Mouse (Mus musculus) myocyte (in vitro differentiated cells): Measurements from ENCODE around the gene Hnrnpul1. TPM values are rescaled to one million over a fixed set of nuclear protein-coding genes. Genes with fewer than 3 reads are reported as not detected.
"Not testable (repeated sequence)": the region's sequence is repeated elsewhere in the genome, so short reads cannot be mapped to it uniquely, and the experiment has no call there.

Source experiments
- H3K27me3 ChIP-seq: one replicate; pipeline ENCODE4 v1.6.1; 2011; ENCODE audit not compliant: control insufficient read depth, insufficient read depth, insufficient read length
- H3K36me3 ChIP-seq: one replicate; pipeline ENCODE4 v1.6.1; 2011; ENCODE audit not compliant: control insufficient read depth, insufficient read depth
- H3K4me2 ChIP-seq: one replicate; pipeline ENCODE4 v1.6.1; 2011; ENCODE audit warnings: low read depth, control low read depth
- H3K4me3 ChIP-seq: one replicate; pipeline ENCODE4 v1.5.1; 2011; ENCODE audit warnings: mild to moderate bottlenecking, control low read depth, moderate library complexity
- H3K79me2 ChIP-seq: one replicate; pipeline ENCODE4 v1.6.1; 2011; ENCODE audit not compliant: control insufficient read depth, insufficient read depth
- H3ac ChIP-seq: one replicate; pipeline ENCODE4 v1.6.1; 2011; ENCODE audit not compliant: control insufficient read depth, insufficient read length
- CEBPB ChIP-seq: IDR thresholded peaks from 2 replicates; pipeline ENCODE4 v1.6.1; 2011; ENCODE audit warnings: mild to moderate bottlenecking, moderate library complexity; ENCODE audit not compliant: poor library complexity, insufficient read depth, severe bottlenecking
- E2F4 ChIP-seq: IDR thresholded peaks from one replicate; pipeline ENCODE4 v1.6.1; 2011; ENCODE audit warnings: mild to moderate bottlenecking, control low read depth, moderate library complexity; ENCODE audit not compliant: insufficient read depth
- MAX ChIP-seq: IDR thresholded peaks from one replicate; pipeline ENCODE4 v1.6.1; 2011; ENCODE audit warnings: low read depth, mild to moderate bottlenecking, control low read depth
- MYOD1 ChIP-seq, 3 experiments: IDR thresholded peaks; one replicate each; pipeline ENCODE4 v1.6.1; 2011; ENCODE audit warnings: control low read depth in 2 of 3, low read depth in 2 of 3, mild to moderate bottlenecking in 2 of 3, moderate library complexity in 1 of 3; ENCODE audit not compliant: insufficient read length in 2 of 3, control insufficient read depth in 1 of 3
- MYOG ChIP-seq, 3 experiments: IDR thresholded peaks; one replicate each; pipeline ENCODE4 v1.6.1; 2011; ENCODE audit warnings: control low read depth in 2 of 3, low read depth in 2 of 3, mild to moderate bottlenecking in 2 of 3; ENCODE audit not compliant: insufficient read length in 2 of 3, control insufficient read depth in 1 of 3, insufficient read depth in 1 of 3
- POLR2A ChIP-seq: IDR thresholded peaks from one replicate; pipeline ENCODE4 v1.6.1; 2011; ENCODE audit warnings: low read depth, mild to moderate bottlenecking, control low read depth, moderate library complexity; ENCODE audit not compliant: insufficient read length
- POLR2AphosphoS2 ChIP-seq: IDR thresholded peaks from one replicate; pipeline ENCODE4 v1.6.1; 2011; ENCODE audit warnings: low read depth, control low read depth; ENCODE audit not compliant: insufficient read length
- REST ChIP-seq: IDR thresholded peaks from one replicate; pipeline ENCODE4 v1.6.1; 2011; ENCODE audit warnings: mild to moderate bottlenecking, control low read depth, moderate library complexity; ENCODE audit not compliant: insufficient read depth, insufficient read length
- SRF ChIP-seq: IDR thresholded peaks from one replicate; pipeline ENCODE4 v1.6.1; 2011; ENCODE audit warnings: low read depth; ENCODE audit not compliant: control insufficient read depth, insufficient read length
- TCF12 ChIP-seq: IDR thresholded peaks from one replicate; pipeline ENCODE4 v1.6.1; 2011; ENCODE audit warnings: mild to moderate bottlenecking, control low read depth; ENCODE audit not compliant: poor library complexity, insufficient read depth, severe bottlenecking
- TCF3 ChIP-seq: IDR thresholded peaks from one replicate; pipeline ENCODE4 v1.6.1; 2011; ENCODE audit warnings: low read depth, control low read depth; ENCODE audit not compliant: insufficient read length
- USF1 ChIP-seq: IDR thresholded peaks from one replicate; pipeline ENCODE4 v1.6.1; 2011; ENCODE audit warnings: low read depth, mild to moderate bottlenecking, control low read depth, moderate library complexity
- polyA plus RNA-seq: library from polyadenylated mRNA; unstranded; fragments of >200 nt; fragmentation: generic; extraction: Trizol; gene quantifications from one replicate; pipeline ENCODE4 v1.2.1, GENCODE M21; 2012; ENCODE audit warnings: missing spikeins

Gene Hnrnpul1
- polyA plus RNA-seq, 1 experiment: 76.2 TPM

GRCm38 (mm10) chr7:25798540-25798939, 44.0 kb upstream of the Hnrnpul1 start:
- Histone ChIP-seq H3K27me3 (no peaks in the 10 kb centered on the region), H3K79me2 (no peaks in the 10 kb centered on the region), H3K4me3 (no peak overlapping the region), H3K4me2 (no peak overlapping the region), H3ac (no peak overlapping the region), H3K36me3 (no peaks in the 10 kb centered on the region)
- no peak for TF ChIP-seq TCF3
- no peak for TF ChIP-seq SRF
- no peak for TF ChIP-seq REST
- TF ChIP-seq POLR2A: no peak
- TF ChIP-seq USF1: no peak

- Histone ChIP-seq H3K79me2 (no peaks in the 10 kb centered on the region), H3K4me2 (no peak overlapping the region), H3ac (no peak overlapping the region), H3K36me3 (no peaks in the 10 kb centered on the region), H3K4me3 (no peak overlapping the region), H3K27me3 (no peaks in the 10 kb centered on the region)
- TF ChIP-seq POLR2A: no peak
- no peak for TF ChIP-seq MYOD1 (IDR thresholded peaks at IDR 0.05; ENCODE audit: control insufficient read depth in 1 of 3, insufficient read length in 2 of 3, low read depth in 2 of 3)
- TF ChIP-seq CEBPB: no peak
- no peak for TF ChIP-seq REST
- TF ChIP-seq MAX: no peak
Observed at GRCm38 (mm10) chr7:25794775-25795174, 40.2 kb upstream of the Hnrnpul1 start.

GRCm38 (mm10) chr7:25793679-25794078, 39.1 kb upstream of the Hnrnpul1 start:
- Histone ChIP-seq H3K36me3 (no peaks in the 10 kb centered on the region), H3K4me2 (no peak overlapping the region), H3K4me3 (no peak overlapping the region), H3K79me2 (no peaks in the 10 kb centered on the region), H3K27me3 (no peaks in the 10 kb centered on the region), H3ac (no peak overlapping the region)
- TF ChIP-seq CEBPB (no peak), MYOD1 (IDR thresholded peaks at IDR 0.05; ENCODE audit: control insufficient read depth in 1 of 3, insufficient read length in 2 of 3, low read depth in 2 of 3) (no peak), TCF3 (no peak), SRF (no peak), POLR2AphosphoS2 (no peak), REST (no peak), USF1 (no peak), E2F4 (no peak), TCF12 (no peak), MYOG (IDR thresholded peaks at IDR 0.05; ENCODE audit: control insufficient read depth in 1 of 3, insufficient read depth in 1 of 3, insufficient read length in 2 of 3, low read depth in 2 of 3) (no peak), MAX (no peak), POLR2A (no peak)

- H3K79me2 ChIP-seq, H3ac ChIP-seq, H3K36me3 ChIP-seq, H3K4me3 ChIP-seq, H3K27me3 ChIP-seq, H3K4me2 ChIP-seq: not testable (repeated sequence)
Observed at GRCm38 (mm10) chr7:25792966-25793365, 38.4 kb upstream of the Hnrnpul1 start.

- H3ac ChIP-seq: no peak overlapping the region
- H3K27me3 ChIP-seq: no peaks in the 10 kb centered on the region
- TF ChIP-seq CEBPB (peak; percentile 79), REST (no peak), MYOG (IDR thresholded peaks at IDR 0.05; ENCODE audit: control insufficient read depth in 1 of 3, insufficient read depth in 1 of 3, insufficient read length in 2 of 3, low read depth in 2 of 3) (no peak), E2F4 (no peak), TCF12 (no peak), POLR2AphosphoS2 (no peak), POLR2A (no peak)
- no peak overlapping the region for H3K4me3 ChIP-seq
- no peak overlapping the region for H3K4me2 ChIP-seq
- peaks cover 28% of the 10 kb centered on the region for H3K79me2 ChIP-seq
- H3K36me3 ChIP-seq: no peaks in the 10 kb centered on the region
Observed at GRCm38 (mm10) chr7:25790615-25791014, 36.1 kb upstream of the Hnrnpul1 start.

- Histone ChIP-seq H3K36me3 (no peaks in the 10 kb centered on the region), H3K4me2 (peak overlapping the region; percentile 74), H3K27me3 (no peaks in the 10 kb centered on the region), H3ac (peak overlapping the region; percentile 32), H3K79me2 (peaks cover 32% of the 10 kb centered on the region), H3K4me3 (peak overlapping the region; percentile 73)
- TF ChIP-seq MYOG (IDR thresholded peaks at IDR 0.05; ENCODE audit: control insufficient read depth in 1 of 3, insufficient read depth in 1 of 3, insufficient read length in 2 of 3, low read depth in 2 of 3): no peak
- no peak for TF ChIP-seq POLR2A
- TF ChIP-seq MYOD1 (IDR thresholded peaks at IDR 0.05; ENCODE audit: control insufficient read depth in 1 of 3, insufficient read length in 2 of 3, low read depth in 2 of 3): no peak
- no peak for TF ChIP-seq MAX
- no peak for TF ChIP-seq TCF12
- TF ChIP-seq E2F4: no peak
Observed at GRCm38 (mm10) chr7:25789129-25789440, 34.5 kb upstream of the Hnrnpul1 start.
